Mouse (Mus musculus): ENCODE data around the gene Ipcef1.

DNA sequence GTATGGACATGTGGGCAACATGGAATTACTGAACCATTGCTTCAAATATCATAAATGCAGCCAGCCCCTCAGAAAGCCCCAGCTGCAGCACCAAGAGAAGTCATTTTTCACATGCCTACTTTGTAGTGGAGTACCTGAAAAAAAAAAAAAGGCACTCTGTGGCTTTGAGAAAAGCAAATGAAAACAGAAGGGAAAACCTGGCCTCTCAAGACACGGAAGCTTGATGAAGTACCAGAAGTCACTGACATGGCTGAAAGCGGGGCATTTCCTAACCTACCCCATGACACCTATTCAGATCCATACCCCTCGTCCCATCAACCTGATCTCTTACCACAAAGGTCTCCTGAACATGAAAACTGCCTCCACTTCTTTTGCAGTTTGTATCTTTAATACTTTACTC lies 55.4 kb downstream of the Ipcef1 start:
- TF ChIP-seq EP300 (optimal IDR thresholded peaks at IDR 0.05) (no peak), CTCF (IDR thresholded peaks at IDR 0.05; ENCODE audit: low read depth) (no peak)
